Mouse (Mus musculus) thymus, adult 2 months (tissue): ENCODE results near the gene Mpv17l2.

Source experiments
- CTCF ChIP-seq: fragments of 200-500 bp; IDR thresholded peaks from 2 replicates; pipeline ENCODE4 v1.5.1; 2012; ENCODE audit warnings: mild to moderate bottlenecking, control low read depth, low read length, moderate library complexity, borderline replicate concordance; ENCODE audit not compliant: control insufficient read depth, poor library complexity, insufficient read depth; ENCODE audit errors: extremely low read depth
- POLR2A ChIP-seq: fragments of 200-500 bp; IDR thresholded peaks from 2 replicates; pipeline ENCODE4 v1.6.1; 2012; ENCODE audit warnings: mild to moderate bottlenecking, low read length, control low read depth, moderate library complexity; ENCODE audit not compliant: control insufficient read depth, poor library complexity, insufficient read depth; ENCODE audit errors: extremely low read depth

- TF ChIP-seq CTCF (no peak), POLR2A (no peak)
These were observed 5.7 kb downstream of the Mpv17l2 start for GRCm38 (mm10) chr8:70754871-70755660.
